Mouse (Mus musculus) lung, adult 18-20 months (tissue): ENCODE results near the gene Pla2g4a.
A peak's percentile ranks its signal among the peaks of the same experiment; 100 is the strongest.

Experiments used
- DNase-seq, 2 experiments: peaks; one replicate each; pipeline ENCODE4 v3.0.0; 2022; ENCODE audit warnings: mixed read lengths in 2 of 2

Gene Pla2g4a

GRCm38 (mm10) chr1:149960734-149961424 lies at the start of gene Pla2g4a:
Gene Pla2g4a (minus strand): TSS chr1:149961290.
- peak; percentile 67 for DNase-seq

GRCm38 (mm10) chr1:150010629-150010979 lies 49.5 kb upstream of the Pla2g4a start:
- DNase-seq: no peak

GRCm38 (mm10) chr1:150009968-150010628 lies 49.0 kb upstream of the Pla2g4a start:
- DNase-seq: no peak

- DNase-seq: no peak
These were observed 48.0 kb upstream of the Pla2g4a start for GRCm38 (mm10) chr1:150009134-150009533.

DNA sequence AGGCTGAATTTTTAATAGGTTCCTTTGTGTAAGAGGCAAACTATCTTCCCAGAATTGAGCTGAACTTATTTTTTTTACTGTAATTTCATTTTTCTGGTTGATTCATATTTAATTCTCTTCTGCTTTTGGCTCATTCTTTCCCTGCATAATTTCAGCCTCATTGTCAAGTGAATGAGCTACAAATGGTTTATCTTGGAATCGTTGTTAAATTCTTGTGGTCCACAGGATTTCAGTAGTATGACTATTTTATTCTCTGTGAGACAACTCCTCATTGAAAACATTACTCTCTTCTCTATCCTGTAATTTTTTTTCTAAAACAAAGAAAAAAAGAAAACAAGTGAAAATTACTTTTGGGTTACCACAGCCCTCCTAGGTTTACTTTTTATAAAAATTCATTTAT lies 14.5 kb upstream of the Pla2g4a start:
- no peak for DNase-seq

GRCm38 (mm10) chr1:149965826-149966225 lies 4.7 kb upstream of the Pla2g4a start:
- no peak for DNase-seq

GRCm38 (mm10) chr1:149961425-149962303 lies 574 bp upstream of the Pla2g4a start:
- no peak for DNase-seq

GRCm38 (mm10) chr1:149960251-149960650 lies 839 bp downstream of the Pla2g4a start:
- DNase-seq: no peak

DNA sequence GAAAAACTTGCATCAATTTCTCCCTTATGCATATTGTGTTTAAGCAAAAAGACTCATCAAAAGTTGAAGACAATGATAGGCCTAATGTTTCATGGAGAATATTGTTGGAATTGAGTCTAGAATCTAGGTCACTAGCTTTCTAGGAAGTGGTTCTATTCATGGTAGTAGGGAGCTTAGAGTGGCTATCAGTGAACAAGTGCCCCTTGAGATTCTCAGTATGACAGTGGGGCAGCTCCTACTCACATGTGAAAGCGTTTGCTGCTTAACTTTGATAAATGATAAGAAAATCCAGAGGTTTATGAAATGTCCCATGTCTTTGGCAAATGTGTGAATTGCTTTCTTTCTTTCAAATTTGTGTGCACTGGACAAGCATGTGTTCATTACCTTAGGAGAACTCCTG lies 2.0 kb downstream of the Pla2g4a start:
- DNase-seq: no peak

DNA sequence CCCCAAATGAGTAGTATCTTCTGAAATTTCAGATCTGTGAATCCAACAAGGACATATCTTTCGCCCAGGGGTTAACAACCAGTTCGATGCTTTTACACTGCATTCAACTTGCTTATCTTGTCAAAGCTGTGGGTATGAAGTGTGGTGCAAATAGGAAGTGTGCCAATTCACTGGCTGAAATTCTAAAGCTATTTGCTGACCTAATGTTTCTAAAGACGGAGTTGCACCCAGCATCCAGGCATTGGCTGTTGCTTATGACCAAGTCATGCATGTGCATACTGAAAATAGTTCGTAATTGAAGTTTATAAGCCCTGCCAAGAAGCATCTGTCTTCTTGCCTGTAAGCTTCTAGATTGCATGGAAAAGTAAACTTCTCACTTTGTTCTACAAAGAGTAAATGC lies 5.6 kb downstream of the Pla2g4a start:
- peak in 1 of 2 experiments; percentile 5 for DNase-seq

DNA sequence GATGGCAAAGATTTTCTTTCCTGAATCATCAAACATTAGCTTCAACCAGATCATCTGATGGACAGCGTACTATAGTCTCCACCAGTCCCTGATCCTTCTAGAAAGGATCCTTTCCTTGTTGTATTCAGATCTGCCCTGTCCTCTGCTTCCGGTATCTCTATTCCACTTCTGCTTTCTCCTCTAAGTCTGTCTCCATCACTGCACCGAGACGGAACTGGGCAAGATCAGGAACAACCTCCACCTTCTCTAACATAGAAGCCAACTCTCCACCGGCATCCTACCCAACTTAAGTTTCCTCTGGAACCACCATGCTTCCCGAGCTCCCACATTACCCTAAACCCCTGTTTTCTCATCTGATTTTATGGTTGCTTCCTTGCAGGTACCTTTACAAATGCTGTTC lies 7.1 kb downstream of the Pla2g4a start:
- no peak for DNase-seq

DNA sequence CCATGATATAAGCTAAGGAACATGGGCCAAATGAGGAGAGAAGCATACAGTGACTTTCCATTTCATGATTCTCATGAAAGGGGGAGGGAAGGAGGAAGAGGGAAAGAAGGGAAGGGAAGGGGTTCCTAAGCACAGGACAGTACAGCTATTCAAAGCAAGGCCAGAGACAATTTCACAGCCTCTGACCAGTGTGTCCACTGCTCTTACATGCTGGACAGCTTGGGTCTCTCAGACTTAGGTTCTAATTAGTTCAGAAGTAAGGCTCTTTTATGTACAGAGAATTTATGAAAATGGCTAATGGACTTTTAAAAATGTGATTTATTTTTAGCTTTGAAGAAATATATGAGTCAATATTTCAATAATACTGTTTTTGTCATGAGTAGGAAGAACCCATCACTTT lies 9.0 kb downstream of the Pla2g4a start:
- no peak for DNase-seq

GRCm38 (mm10) chr1:149950656-149951055 lies 10.4 kb downstream of the Pla2g4a start:
- DNase-seq: no peak

DNA sequence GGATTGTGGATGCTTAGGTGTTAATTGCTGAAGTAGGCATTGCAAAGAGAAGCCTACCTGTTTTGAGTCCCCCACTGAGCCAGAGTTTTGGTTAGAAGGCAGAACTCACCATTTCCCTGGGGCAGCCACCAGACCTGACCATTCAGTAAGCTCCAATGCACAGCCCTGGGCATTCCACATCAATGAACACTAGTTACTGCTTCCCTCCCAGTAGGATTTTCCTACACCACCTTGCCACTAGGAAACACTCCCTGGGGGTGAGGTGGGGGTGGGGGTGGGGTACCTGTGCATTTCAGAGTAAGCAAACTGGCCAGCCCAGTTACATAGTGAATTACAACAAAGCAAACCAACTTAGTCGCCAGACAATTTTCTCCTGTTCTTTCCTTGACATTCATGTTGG lies 10.8 kb downstream of the Pla2g4a start:
- DNase-seq: no peak

- DNase-seq: no peak
These were observed 11.8 kb downstream of the Pla2g4a start for GRCm38 (mm10) chr1:149949334-149949733.

DNA sequence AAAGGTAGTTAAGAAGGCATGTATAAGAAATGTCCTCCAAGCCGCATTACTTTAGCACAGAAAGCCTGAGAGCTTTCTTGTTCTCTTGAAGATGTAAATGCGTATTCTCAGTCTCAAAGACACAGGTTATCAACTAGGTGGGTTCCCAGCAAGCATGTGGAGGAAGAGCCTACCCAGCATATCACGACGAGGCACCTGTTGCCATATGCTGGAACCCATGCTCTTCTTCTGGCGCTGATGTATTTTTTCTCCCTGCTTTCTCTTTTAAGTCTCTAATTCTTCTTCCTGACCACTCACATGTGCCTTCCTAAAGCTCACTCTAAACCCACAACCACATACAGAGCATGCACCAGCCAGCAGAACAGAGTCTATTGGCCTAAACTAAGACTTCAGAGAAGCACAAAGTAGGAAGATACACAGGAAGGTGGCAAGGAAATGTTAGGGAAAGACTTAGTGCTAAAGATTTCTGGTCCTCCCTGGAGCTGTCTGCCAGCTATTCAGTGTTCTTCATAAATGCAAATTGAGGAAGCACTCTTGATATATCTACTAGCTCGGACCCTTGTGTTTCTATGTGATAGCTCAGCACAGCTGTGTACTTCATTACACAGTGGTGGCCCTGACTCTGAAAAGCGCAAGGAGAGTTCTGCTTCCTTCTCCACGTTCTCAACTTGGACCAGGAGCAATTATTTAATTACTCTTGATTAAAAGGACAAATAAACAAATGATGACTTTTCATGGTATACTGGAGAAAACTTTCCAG lies 12.8 kb downstream of the Pla2g4a start:
- no peak for DNase-seq

GRCm38 (mm10) chr1:149946993-149947392 lies 14.1 kb downstream of the Pla2g4a start:
- DNase-seq: no peak

DNA sequence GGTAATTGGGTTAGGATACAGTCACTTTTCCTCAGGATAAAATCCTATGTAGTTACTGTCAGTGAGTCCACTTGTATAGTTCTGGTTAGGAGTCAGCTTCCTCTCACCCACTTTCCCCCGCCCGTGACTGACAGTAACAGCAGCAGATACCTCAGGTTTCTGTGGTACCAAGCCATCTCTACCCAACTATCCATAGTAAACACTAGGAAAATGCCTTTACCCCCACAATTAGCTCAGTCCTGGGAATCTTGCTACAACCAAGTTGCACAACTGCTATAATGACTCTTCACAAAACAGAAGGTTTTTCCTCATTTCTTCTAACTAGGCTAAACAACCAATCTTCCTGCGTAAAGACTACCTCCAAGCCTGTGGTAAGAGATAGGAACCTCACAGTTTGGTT lies 14.7 kb downstream of the Pla2g4a start:
- no peak for DNase-seq

GRCm38 (mm10) chr1:149943611-149944010 lies 17.5 kb downstream of the Pla2g4a start:
- DNase-seq: no peak

GRCm38 (mm10) chr1:149940301-149940700 lies 20.8 kb downstream of the Pla2g4a start:
- no peak for DNase-seq

GRCm38 (mm10) chr1:149939261-149940032 lies 21.6 kb downstream of the Pla2g4a start:
- no peak for DNase-seq

GRCm38 (mm10) chr1:149937825-149938224 lies 23.3 kb downstream of the Pla2g4a start:
- no peak for DNase-seq
